Comparison of ENCODE assay signal across 7 mouse cellular contexts in the genomic region with DNA sequence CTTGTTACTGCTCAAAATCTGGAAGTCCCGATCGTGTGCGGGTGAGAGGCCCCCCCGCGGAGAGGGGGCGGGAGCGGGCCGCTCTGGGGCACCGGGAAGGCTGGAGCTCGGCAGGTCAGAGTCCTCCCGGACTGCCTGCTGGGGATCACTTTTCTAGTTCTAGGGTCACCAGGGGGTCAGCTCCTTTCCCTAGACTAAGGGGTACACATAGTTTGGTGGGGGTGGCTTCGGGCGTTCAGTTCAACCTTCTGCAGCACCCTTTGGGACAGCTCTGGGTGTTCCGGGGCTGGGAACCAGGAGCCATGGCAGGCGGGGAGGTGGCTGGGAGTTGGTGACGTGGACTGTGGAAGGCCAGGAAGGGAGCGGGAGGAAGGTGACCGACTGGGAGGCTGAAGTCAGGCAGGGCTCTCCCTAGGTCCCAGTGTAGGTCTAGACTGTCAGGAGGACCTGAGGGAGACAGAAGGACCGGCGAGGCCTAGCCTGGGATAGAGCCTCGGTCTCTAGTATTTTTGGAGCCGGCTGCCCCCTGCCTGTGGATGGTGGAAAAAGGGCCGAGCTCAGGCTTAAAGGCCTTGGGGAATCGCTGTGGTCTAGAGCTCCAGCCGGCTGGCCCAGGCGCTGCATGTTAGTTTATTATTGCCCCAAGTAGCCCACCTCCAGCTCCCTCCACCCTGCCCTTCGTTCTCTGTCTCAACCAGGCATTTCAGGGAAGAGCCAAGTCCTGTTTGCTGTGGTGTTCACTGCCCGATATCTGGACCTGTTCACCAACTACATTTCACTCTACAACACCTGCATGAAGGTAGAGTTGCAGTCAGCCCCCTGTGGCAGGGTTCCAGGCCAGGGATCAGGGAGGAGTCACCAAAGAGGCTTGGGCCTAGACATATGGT. TPM values are rescaled to one million over a fixed set of nuclear protein-coding genes. Genes with fewer than 3 reads are reported as not detected.
A peak's percentile ranks its signal among the peaks of the same experiment; 100 is the strongest.
DNase-seq lines count a peak whose midpoint lies in the region; ATAC-seq lines count a peak whose summit lies in the region.

No protein-coding gene starts in this region.

- no peaks in the 10 kb centered on the region for H3K27me3 ChIP-seq in hindbrain, embryonic 14.5 days (ENCODE audit: control insufficient read depth, insufficient read depth, low read length)
- peaks cover 40% of the 10 kb centered on the region for H3K27me3 ChIP-seq in limb, embryonic 10.5 days (ENCODE audit: low read depth, poor library complexity, severe bottlenecking)
- H3K27me3 ChIP-seq in midbrain, embryonic 10.5 days (ENCODE audit: low read depth, poor library complexity, severe bottlenecking): peaks cover 41% of the 10 kb centered on the region

- peaks cover 41% of the 10 kb centered on the region for H3K4me1 ChIP-seq in hindbrain, embryonic 14.5 days (replicated peaks; ENCODE audit: control insufficient read depth, insufficient read depth, low read length)
- H3K4me1 ChIP-seq in limb, embryonic 10.5 days: peaks cover 43% of the 10 kb centered on the region
- peaks cover 48% of the 10 kb centered on the region for H3K4me1 ChIP-seq in midbrain, embryonic 10.5 days

- peaks cover 41% of the 10 kb centered on the region for H3K36me3 ChIP-seq in hindbrain, embryonic 14.5 days (replicated peaks; ENCODE audit: control insufficient read depth, insufficient read depth)
- H3K36me3 ChIP-seq in limb, embryonic 10.5 days: peaks cover 43% of the 10 kb centered on the region
- peaks cover 44% of the 10 kb centered on the region for H3K36me3 ChIP-seq in midbrain, embryonic 10.5 days

- H3K4me3 ChIP-seq in hindbrain, embryonic 14.5 days (replicated peaks; ENCODE audit: low read length): peak overlapping the region; percentile 68
- peak overlapping the region; percentile 74 for H3K4me3 ChIP-seq in limb, embryonic 10.5 days
- H3K4me3 ChIP-seq in midbrain, embryonic 10.5 days: peak overlapping the region; percentile 70

- peak; percentile 28 for ATAC-seq in hindbrain, embryonic 14.5 days (ENCODE audit: low FRiP score)

- DNase-seq in ZHBTc4 (ENCODE audit: low read depth, low spot score): peak; percentile 61
- DNase-seq in cerebellum, adult 9-10 months: peak; percentile 65
- DNase-seq in frontal cortex, postnatal 25 days (ENCODE audit: low spot score in 2 of 2): peak; percentile 28 to 39
- peak; percentile 65 for DNase-seq in hindbrain, embryonic 14.5 days (ENCODE audit: low spot score)
- DNase-seq in limb, embryonic 10.5 days (ENCODE audit: low spot score): peak; percentile 74
- peak; percentile 63 for DNase-seq in midbrain, embryonic 10.5 days (ENCODE audit: low spot score)
- DNase-seq in right cerebral cortex, postnatal 4 days: peak; percentile 50

- H3K9me3 ChIP-seq in hindbrain, embryonic 14.5 days (ENCODE audit: control insufficient read depth, low read length): no peaks in the 10 kb centered on the region
- H3K9me3 ChIP-seq in limb, embryonic 10.5 days (replicated peaks): no peaks in the 10 kb centered on the region
- H3K9me3 ChIP-seq in midbrain, embryonic 10.5 days (replicated peaks): no peaks in the 10 kb centered on the region

- H3K9ac ChIP-seq in hindbrain, embryonic 14.5 days: peak overlapping the region; percentile 88

- peak overlapping the region; percentile 71 for H3K4me2 ChIP-seq in hindbrain, embryonic 14.5 days (replicated peaks)

- WGBS in hindbrain, embryonic 14.5 days: 3% methylated on average over 28 of the region's 28 CpGs
- 4% methylated on average over 28 of the region's 28 CpGs for WGBS in limb, embryonic 10.5 days
- 3% methylated on average over 28 of the region's 28 CpGs for WGBS in midbrain, embryonic 10.5 days

- peak overlapping the region; percentile 80 for H3K27ac ChIP-seq in hindbrain, embryonic 14.5 days
- H3K27ac ChIP-seq in limb, embryonic 10.5 days: peak overlapping the region; percentile 93
- H3K27ac ChIP-seq in midbrain, embryonic 10.5 days (replicated peaks): peak overlapping the region; percentile 93

RNA-seq across cellular contexts. Expression of a gene that starts 0.7 kb away (rescaled TPM):
- 90.3 and 96.6 TPM in 2 replicates for polyA plus RNA-seq in hindbrain, embryonic 14.5 days (2014; fragmentation: Nextera tagmentation; extraction: Ambion mirVana)
- 36.8 and 41.2 TPM in 2 replicates for polyA plus RNA-seq in limb, embryonic 10.5 days (2016; fragmentation: Nextera tagmentation; extraction: Ambion mirVana)
- 36.1 and 39.0 TPM in 2 replicates for polyA plus RNA-seq in midbrain, embryonic 10.5 days (2016; fragmentation: Nextera tagmentation; extraction: Ambion mirVana)

RNA-seq across cellular contexts. Expression of a gene that starts 4.9 kb away (rescaled TPM):
- 4.3 and 4.4 TPM in 2 replicates for polyA plus RNA-seq in hindbrain, embryonic 14.5 days (2014; fragmentation: Nextera tagmentation; extraction: Ambion mirVana)
- polyA plus RNA-seq in limb, embryonic 10.5 days (2016; fragmentation: Nextera tagmentation; extraction: Ambion mirVana): 0.09 and 0.10 TPM in 2 replicates
- 0.16 and 0.34 TPM in 2 replicates for polyA plus RNA-seq in midbrain, embryonic 10.5 days (2016; fragmentation: Nextera tagmentation; extraction: Ambion mirVana)

RNA-seq across cellular contexts. Expression of a gene that starts 23.2 kb away (rescaled TPM):
- polyA plus RNA-seq in hindbrain, embryonic 14.5 days (2014; fragmentation: Nextera tagmentation; extraction: Ambion mirVana): 0.39 and 0.40 TPM in 2 replicates
- 1.4 and 1.5 TPM in 2 replicates for polyA plus RNA-seq in limb, embryonic 10.5 days (2016; fragmentation: Nextera tagmentation; extraction: Ambion mirVana)
- polyA plus RNA-seq in midbrain, embryonic 10.5 days (2016; fragmentation: Nextera tagmentation; extraction: Ambion mirVana): 1.5 and 1.7 TPM in 2 replicates

RNA-seq across cellular contexts. Expression of a gene that starts 23.4 kb away (rescaled TPM):
- 4.3 and 5.6 TPM in 2 replicates for polyA plus RNA-seq in hindbrain, embryonic 14.5 days (2014; fragmentation: Nextera tagmentation; extraction: Ambion mirVana)
- 4.8 and 5.7 TPM in 2 replicates for polyA plus RNA-seq in limb, embryonic 10.5 days (2016; fragmentation: Nextera tagmentation; extraction: Ambion mirVana)
- 4.4 and 5.1 TPM in 2 replicates for polyA plus RNA-seq in midbrain, embryonic 10.5 days (2016; fragmentation: Nextera tagmentation; extraction: Ambion mirVana)

RNA-seq across cellular contexts. Expression of a gene that starts 42.6 kb away (rescaled TPM):
- 37.6 and 42.6 TPM in 2 replicates for polyA plus RNA-seq in hindbrain, embryonic 14.5 days (2014; fragmentation: Nextera tagmentation; extraction: Ambion mirVana)
- 116 and 156 TPM in 2 replicates for polyA plus RNA-seq in limb, embryonic 10.5 days (2016; fragmentation: Nextera tagmentation; extraction: Ambion mirVana)
- polyA plus RNA-seq in midbrain, embryonic 10.5 days (2016; fragmentation: Nextera tagmentation; extraction: Ambion mirVana): 95.8 and 119 TPM in 2 replicates

Comparison
In these comparisons a context has a peak if more than half of its experiments do, and no peak if none do; other contexts are left out.
1. Peak in every context shown above with its lines: DNase-seq, ATAC-seq, H3K4me3 ChIP-seq and H3K27ac ChIP-seq.